Mouse (Mus musculus) ovary, adult 10 weeks (tissue): ENCODE data around the gene Sf3b6. TPM values are rescaled to one million over a fixed set of nuclear protein-coding genes. Genes with fewer than 3 reads are reported as not detected.

Experiments used
- polyA plus RNA-seq: library from polyadenylated mRNA; stranded (reverse); fragments of 350-450 nt; fragmentation: Illumina TruSeq; extraction: RNeasy Lipid Tissue Mini Kit (QIAGEN cat#74804); gene quantifications from one replicate; pipeline ENCODE4 v1.2.3, GENCODE M21; 2014

Gene Sf3b6
- polyA plus RNA-seq: 382 TPM

DNA sequence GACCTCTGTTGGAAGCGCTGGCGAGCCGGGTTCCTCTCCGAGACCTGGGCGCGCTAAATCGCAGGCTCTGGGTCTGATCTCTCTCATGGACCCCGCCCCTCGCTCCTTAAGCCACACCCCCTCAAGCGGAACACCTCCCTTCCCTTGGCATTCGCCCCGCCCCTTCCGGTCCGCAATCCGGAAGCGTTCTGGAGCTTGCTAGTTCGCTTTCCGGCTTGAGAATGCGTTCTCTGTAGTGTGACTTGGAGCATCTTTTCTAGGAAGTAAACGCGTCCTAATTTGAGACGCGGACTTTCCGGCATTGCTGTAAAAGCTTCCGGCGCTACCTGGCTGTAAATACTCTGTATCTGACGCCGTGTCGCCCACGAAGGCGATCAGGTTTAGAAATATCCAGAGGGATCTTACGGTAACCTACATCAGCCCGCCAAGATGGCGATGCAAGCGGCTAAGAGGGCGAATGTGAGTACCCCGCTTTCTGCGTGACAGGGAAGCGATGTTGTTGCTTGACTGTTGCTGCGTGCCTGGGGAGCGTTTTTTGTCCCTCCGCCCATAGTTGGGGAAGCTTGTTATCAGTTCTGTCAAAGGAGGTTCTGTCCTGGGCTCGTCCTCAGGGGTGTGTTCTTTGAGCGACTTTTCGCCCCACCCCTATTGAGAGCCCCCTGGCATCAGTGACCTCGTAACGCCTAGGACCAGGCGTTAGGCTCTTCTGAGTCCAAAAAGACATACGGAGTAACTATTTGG, at the start of gene Sf3b6:
Gene Sf3b6, plus strand, starts transcription at position 184 of the 741 bp plus-strand sequence.

DNA sequence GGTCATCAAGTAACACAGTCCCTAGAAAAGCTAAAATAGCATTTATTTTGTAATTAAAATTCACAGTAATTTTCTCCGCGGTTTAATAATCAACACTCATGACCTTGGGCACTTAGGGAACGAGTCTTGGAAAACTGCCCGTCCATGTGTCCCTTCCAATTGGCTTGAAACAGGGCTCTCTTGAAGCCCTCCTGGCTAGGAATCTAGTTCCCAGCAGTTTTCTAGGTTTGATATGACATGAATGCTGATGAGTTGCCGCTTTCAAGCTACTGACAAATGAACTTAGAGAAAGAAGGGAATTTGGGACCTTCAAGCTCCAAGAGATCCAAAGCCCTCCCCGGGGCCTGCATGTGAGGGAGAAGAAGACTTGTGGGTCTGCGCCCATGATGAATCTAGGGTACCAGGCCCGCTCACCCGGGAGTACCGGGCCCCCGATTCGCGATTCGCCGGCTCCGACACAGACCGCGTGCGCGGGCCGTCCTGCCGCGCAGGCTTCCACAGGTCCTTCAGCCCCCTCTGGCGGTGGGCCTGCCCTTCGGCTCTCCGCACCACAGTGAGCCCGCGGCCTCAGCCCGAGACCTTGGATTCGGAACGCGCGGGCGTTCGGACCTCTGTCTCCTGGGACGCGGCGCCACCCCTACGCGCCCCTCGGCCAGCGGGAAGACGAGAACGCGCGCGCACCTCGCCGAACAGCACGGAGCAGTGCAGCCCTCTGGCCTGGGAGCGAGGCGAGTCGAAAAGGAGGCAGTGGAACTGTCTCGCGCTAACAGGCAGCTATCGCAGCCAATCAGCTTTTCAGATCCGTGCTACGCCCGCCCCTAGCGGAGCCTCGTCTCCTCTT, 48.6 kb upstream of the Sf3b6 start, which contains the start of the genes Pfn4 and Fam228b:
Gene Pfn4, plus strand, starts transcription at position 531 of the 841 bp plus-strand sequence.
Gene Fam228b, minus strand, starts transcription at position 776 of the 841 bp plus-strand sequence.

DNA sequence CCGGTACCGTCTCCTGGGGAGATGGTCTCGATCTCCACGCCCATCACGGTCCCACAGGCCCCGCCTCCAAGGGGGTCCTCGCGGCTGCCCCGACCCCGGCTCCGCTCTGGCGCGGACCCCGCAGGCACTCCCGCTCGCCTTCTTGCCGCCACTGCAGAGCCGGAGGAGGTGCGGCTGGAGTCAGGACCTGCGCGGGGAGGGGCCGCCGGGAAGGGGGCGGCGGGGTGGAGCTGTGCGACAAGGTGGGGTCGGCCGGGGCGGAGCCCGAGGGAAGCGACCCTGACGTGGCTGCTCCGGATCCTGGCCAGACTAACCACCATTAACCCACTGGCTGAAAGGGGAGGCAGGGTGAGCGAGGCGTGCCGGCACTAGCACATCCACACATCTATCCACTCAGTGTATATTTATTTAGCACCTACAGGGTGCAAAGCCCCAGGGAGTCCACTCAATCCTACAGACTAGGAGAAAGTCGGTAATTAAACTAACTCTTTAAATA, 24.1 kb downstream of the Sf3b6 start, which contains the start of gene Fkbp1b:
Gene Fkbp1b, minus strand, starts transcription at position 200 of the 496 bp plus-strand sequence.

DNA sequence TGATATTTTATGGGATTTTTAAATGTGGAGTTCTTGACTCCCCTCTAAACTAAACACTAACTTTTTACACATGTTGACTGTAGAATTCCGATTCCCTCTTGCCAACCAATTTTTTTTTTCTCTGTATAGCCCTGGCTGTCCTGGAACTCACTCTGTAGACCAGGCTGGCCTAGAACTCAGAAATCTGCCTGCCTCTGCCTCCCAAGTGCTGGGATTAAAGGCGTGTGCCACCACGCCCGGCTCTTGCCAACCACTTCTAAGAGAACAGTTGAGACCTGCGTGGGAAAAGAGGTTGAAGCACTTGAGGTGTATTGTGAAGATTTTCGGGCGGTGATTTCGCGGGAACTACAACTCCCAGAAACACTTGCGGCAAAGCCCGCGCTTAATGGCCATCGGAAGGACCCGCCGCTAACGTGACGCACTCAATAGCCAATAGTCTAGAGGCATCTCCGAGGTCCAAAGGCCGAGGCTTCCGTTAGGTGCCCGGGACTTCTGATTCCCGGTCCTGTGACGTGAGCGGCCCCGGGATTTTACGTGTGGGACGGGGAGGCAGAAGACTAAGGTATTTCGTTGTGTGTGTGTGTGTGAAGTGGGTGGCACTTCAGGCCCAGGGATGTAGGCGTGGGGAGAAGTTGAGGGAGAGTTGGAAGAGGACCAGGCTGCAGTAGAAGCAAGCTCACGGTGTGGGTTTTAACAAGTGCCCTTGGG, 25.7 kb downstream of the Sf3b6 start, which contains the start of gene Wdcp:
Gene Wdcp, plus strand, starts transcription at position 414 of the 708 bp plus-strand sequence.

DNA sequence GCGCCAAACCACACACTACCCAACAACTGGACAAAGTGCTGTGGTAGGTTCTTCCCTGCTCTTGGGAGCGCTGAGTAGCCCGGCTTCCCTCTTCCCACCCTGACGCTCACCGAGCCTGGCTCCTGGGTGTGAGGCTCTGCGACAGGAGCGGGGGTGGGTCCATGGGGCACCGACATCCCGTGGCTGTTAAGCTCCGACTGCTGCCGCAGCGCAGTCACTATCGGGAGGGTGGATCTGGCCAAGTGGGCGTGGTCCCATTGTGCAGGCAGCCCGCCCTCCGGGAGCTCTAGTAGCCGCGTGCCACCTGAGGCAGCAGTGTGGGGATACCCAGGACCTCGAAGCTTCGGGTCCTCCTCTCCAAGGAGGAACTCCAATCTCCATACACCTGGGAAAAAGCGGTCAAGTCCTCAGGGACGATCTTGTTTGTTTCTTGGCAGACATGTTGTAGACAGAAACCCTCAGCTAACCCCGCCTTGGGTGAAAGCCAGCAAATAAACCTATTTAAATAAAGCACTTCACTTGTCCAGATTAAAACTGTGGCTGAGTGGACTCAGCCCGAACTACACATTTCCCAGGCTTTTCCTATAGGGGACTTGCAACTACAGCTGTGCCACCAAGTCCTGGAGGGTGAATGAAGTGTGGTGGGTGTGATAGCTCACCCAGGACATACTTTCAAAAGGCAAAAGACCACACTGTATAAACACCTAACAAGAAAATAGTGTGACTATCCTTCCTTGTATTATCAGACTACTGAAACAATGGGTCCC, 57.0 kb downstream of the Sf3b6 start, which contains the start of gene Mfsd2b:
Gene Mfsd2b, minus strand, starts transcription at position 199 of the 767 bp plus-strand sequence.

Other genes with a start within 250 kb of the Sf3b6 start
- gene Itsn2, start 224.9 kb upstream of the Sf3b6 start, polyA plus RNA-seq: 89.9 TPM
- gene Gm3625, start 224.6 kb upstream of the Sf3b6 start, polyA plus RNA-seq: not detected
- gene Fam228a, start 79.1 kb upstream of the Sf3b6 start, polyA plus RNA-seq: 0.60 TPM
- gene Pfn4, start 48.5 kb upstream of the Sf3b6 start, polyA plus RNA-seq: 4.5 TPM
- 5.7 TPM for gene Fam228b, start 48.3 kb upstream of the Sf3b6 start, polyA plus RNA-seq
- 7.1 TPM for gene Fkbp1b, start 24.0 kb downstream of the Sf3b6 start, polyA plus RNA-seq
- 5.6 TPM for gene Wdcp, start 25.8 kb downstream of the Sf3b6 start, polyA plus RNA-seq
- not detected for gene Mfsd2b, start 56.8 kb downstream of the Sf3b6 start, polyA plus RNA-seq
- 113 TPM for gene Ubxn2a, start 90.2 kb downstream of the Sf3b6 start, polyA plus RNA-seq
- 56.3 TPM for gene Atad2b, start 99.8 kb downstream of the Sf3b6 start, polyA plus RNA-seq